Mouse (Mus musculus): Measurements from ENCODE around the gene Epb41l2.

DNA sequence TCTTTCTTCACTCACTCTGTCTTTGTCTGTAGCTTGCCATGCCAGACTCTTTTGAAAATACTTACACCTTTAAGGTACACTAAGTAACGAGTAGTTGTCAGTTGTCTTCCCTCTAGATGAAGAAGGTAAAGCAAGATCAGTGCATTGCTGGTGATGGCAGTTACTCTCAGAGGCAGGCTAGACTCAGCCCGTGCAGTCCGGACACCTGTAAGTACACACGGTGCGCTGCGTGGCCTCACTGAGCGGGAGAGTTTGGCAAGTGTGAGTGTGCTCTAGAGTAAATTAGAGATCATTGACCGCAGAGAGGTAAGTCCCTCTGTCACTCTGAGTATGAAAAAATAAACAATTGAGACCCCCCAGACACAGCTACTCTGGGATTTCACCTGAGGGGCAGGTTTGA lies 46.0 kb downstream of the Epb41l2 start:
- TF ChIP-seq POLR2A (IDR thresholded peaks at IDR 0.05; ENCODE audit: low read depth, low read length) (no peak; the same call in 1 of the 2 replicates), CTCF (IDR thresholded peaks at IDR 0.05; ENCODE audit: extremely low read depth, insufficient read depth, insufficient read length, insufficient replicate concordance) (no peak)

All from spleen, adult 2 months (tissue).